Mouse (Mus musculus) layer of hippocampus, postnatal 14 days (tissue): ENCODE results near the gene Pomgnt2. TPM values are rescaled to one million over a fixed set of nuclear protein-coding genes. Genes with fewer than 3 reads are reported as not detected.

ENCODE experiments used
- total RNA-seq, 2 experiments: library from RNA; stranded (reverse); gene quantifications; 2 replicates each; pipeline ENCODE4 v1.2.3; 2021

The Pomgnt2 gene
- total RNA-seq, 2 experiments from 2014 or later = 39.0 to 39.2 TPM

Other genes starting within 250 kb of the Pomgnt2 start
- gene Zfp651, start 237.8 kb downstream of the Pomgnt2 start, total RNA-seq = 100 to 1,000 TPM; 105 to 107 TPM
- 1 to 10 TPM; 3.2 to 4.3 TPM for gene Klhl40, start 219.5 kb downstream of the Pomgnt2 start, total RNA-seq
- 1 to 10 TPM; 7.5 to 8.3 TPM for gene Hhatl, start 204.6 kb downstream of the Pomgnt2 start, total RNA-seq
- gene Ccdc13, start 157.6 kb downstream of the Pomgnt2 start, total RNA-seq = 1 to 10 TPM; 8.3 to 9.4 TPM
- 100 to 1,000 TPM in 1 of 2 experiments, 10 to 100 TPM in 1; 96.5 to 101 TPM for gene Higd1a, start 138.7 kb downstream of the Pomgnt2 start, total RNA-seq
- gene Ackr2, start 98.8 kb downstream of the Pomgnt2 start, total RNA-seq = 1 to 10 TPM; 2.6 to 4.2 TPM
- not detected for gene Cyp8b1, start 80.8 kb downstream of the Pomgnt2 start, total RNA-seq
- 1 to 10 TPM; 3.5 to 4.7 TPM for gene Fam198a, start 46.1 kb downstream of the Pomgnt2 start, total RNA-seq
- gene Snrk, start 120.2 kb upstream of the Pomgnt2 start, total RNA-seq = 100 to 1,000 TPM; 110 to 122 TPM